Mouse (Mus musculus) lung, postnatal 0 days (tissue): ENCODE measurements around the gene Filip1l.

Experiments used
- CTCF ChIP-seq: IDR thresholded peaks from 2 replicates; pipeline ENCODE4 v1.5.1; 2016; ENCODE audit warnings: antibody characterized with exemption, mild to moderate bottlenecking
- EP300 ChIP-seq: IDR thresholded peaks from 2 replicates; pipeline ENCODE4 v1.6.1; 2016; ENCODE audit warnings: antibody characterized with exemption, mild to moderate bottlenecking, control low read depth

DNA sequence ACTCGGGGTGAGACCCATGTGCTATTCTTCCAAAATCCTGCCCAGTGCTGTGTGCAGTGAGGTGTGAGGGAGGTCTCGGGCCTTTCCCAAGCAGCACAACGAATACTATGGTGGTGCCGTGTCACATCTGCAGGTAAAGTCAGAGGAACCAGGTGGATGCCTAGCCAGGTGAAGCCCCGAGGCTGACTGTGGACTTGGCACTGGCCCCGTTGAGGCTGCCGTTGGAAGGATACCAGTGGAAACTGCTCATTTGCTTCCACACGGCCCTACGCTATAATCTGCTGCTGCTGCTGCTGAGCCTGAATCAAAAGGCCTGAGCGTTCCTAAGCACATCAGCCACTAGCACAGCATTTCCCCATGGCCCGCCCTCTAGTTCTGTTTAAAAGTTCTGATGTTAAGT is 86.3 kb downstream of the Filip1l start:
- TF ChIP-seq CTCF (no peak), EP300 (no peak)
